Comparison of ENCODE assay signal across 7 mouse cellular contexts in genomic region chr4:129928124-129928751, GRCm38 (mm10). TPM values are rescaled to one million over a fixed set of nuclear protein-coding genes. Genes with fewer than 3 reads are reported as not detected.
A peak's percentile ranks its signal among the peaks of the same experiment; 100 is the strongest.
DNase-seq lines count a peak whose midpoint lies in the region; ATAC-seq lines count a peak whose summit lies in the region.

No protein-coding gene starts in this region.

- peak overlapping the region; percentile 11; the same call in 1 of the 2 replicates for H3K4me3 ChIP-seq in intestine, embryonic 15.5 days (replicated peaks)
- H3K4me3 ChIP-seq in midbrain, embryonic 12.5 days, result 0 out of 2 replicates have a peak overlapping the region, but pooled peaks have one; percentile 12

- no peaks in the 10 kb centered on the region for H3K27me3 ChIP-seq in intestine, embryonic 15.5 days (replicated peaks)
- H3K27me3 ChIP-seq in midbrain, embryonic 12.5 days, result peaks cover 10% of the 10 kb centered on the region

- H3K4me1 ChIP-seq in intestine, embryonic 15.5 days (replicated peaks), result no peaks in the 10 kb centered on the region
- peaks cover 6% of the 10 kb centered on the region; the same call in 1 of the 2 replicates for H3K4me1 ChIP-seq in midbrain, embryonic 12.5 days

- no peak overlapping the region for H3K27ac ChIP-seq in intestine, embryonic 15.5 days
- no peak overlapping the region for H3K27ac ChIP-seq in midbrain, embryonic 12.5 days (replicated peaks)

- H3K9me3 ChIP-seq in intestine, embryonic 15.5 days, result no peaks in the 10 kb centered on the region
- no peaks in the 10 kb centered on the region for H3K9me3 ChIP-seq in midbrain, embryonic 12.5 days

- intact Hi-C loops in gastrocnemius, postnatal 36 days (cut with DNase I), result loop anchor here (1.0 to 5.0 kb wide), 3 partner anchors 76 to 225 kb away; no protein-coding TSS in a partner anchor
- intact Hi-C loops in left cerebral cortex, postnatal 4 days (cut with DNase I), result no loop called here

- peak overlapping the region; percentile 51 for H3K4me2 ChIP-seq in intestine, embryonic 15.5 days (replicated peaks)
- H3K4me2 ChIP-seq in midbrain, embryonic 12.5 days (replicated peaks), result peak overlapping the region; percentile 48

- no peak overlapping the region for H3K9ac ChIP-seq in intestine, embryonic 15.5 days
- H3K9ac ChIP-seq in midbrain, embryonic 12.5 days (replicated peaks), result no peak overlapping the region; the same call in 1 of the 2 replicates

- peak; percentile 92 to 95 for DNase-seq in adrenal gland, adult 18-20 months (ENCODE audit: low spot score in 2 of 2)
- peak; percentile 86 for DNase-seq in embryo, embryonic 10.5 days (ENCODE audit: low spot score)
- peak; percentile 79 for DNase-seq in gastrocnemius, postnatal 36 days
- peak; percentile 77 for DNase-seq in left cerebral cortex, postnatal 4 days
- DNase-seq in spleen, adult 12 weeks (ENCODE audit: low spot score), result peak; percentile 62

- no peaks in the 10 kb centered on the region for H3K36me3 ChIP-seq in intestine, embryonic 15.5 days
- H3K36me3 ChIP-seq in midbrain, embryonic 12.5 days, result no peaks in the 10 kb centered on the region

- ATAC-seq in intestine, embryonic 15.5 days, result peak; percentile 51
- ATAC-seq in midbrain, embryonic 12.5 days (ENCODE audit: low FRiP score, low read depth), result no peak

- WGBS in intestine, embryonic 15.5 days, result 7% methylated on average over 19 of the region's 19 CpGs
- 7% methylated on average over 19 of the region's 19 CpGs for WGBS in midbrain, embryonic 12.5 days

RNA-seq across cellular contexts. Expression of gene Spocd1, which starts 0.8 kb away (rescaled TPM):
- total RNA-seq in adrenal gland, adult 18-20 months (2021), result under 1 TPM; 0.51 to 0.53 TPM
- not detected for total RNA-seq in gastrocnemius, postnatal 36 days (2021)
- 0.09 TPM in 1 of 2 replicates, not detected in the other for polyA plus RNA-seq in intestine, embryonic 15.5 days (2015; fragmentation: Nextera tagmentation; extraction: Ambion mirVana)
- total RNA-seq in left cerebral cortex, postnatal 4 days (2021), result under 1 TPM in 1 of 2 experiments, not detected in 1; 0.24 TPM
- polyA plus RNA-seq in midbrain, embryonic 12.5 days (2016; fragmentation: Nextera tagmentation; extraction: Ambion mirVana), result not detected in 2 replicates

RNA-seq across cellular contexts. Expression of gene Adgrb2, which starts 56.4 kb away (rescaled TPM):
- total RNA-seq in adrenal gland, adult 18-20 months (2021), result 10 to 100 TPM; 20.4 to 23.9 TPM
- total RNA-seq in gastrocnemius, postnatal 36 days (2021), result 1 to 10 TPM in 1 of 2 experiments, under 1 TPM in 1; 0.54 to 1.2 TPM
- 2.2 and 2.6 TPM in 2 replicates for polyA plus RNA-seq in intestine, embryonic 15.5 days (2015; fragmentation: Nextera tagmentation; extraction: Ambion mirVana)
- 100 to 1,000 TPM; 235 to 263 TPM for total RNA-seq in left cerebral cortex, postnatal 4 days (2021)
- polyA plus RNA-seq in midbrain, embryonic 12.5 days (2016; fragmentation: Nextera tagmentation; extraction: Ambion mirVana), result 7.4 and 9.8 TPM in 2 replicates

Comparison
In these comparisons a context has a peak if more than half of its experiments do, and no peak if none do; other contexts are left out.
1. RNA of gene Adgrb2, which starts 56.4 kb away (total RNA-seq): 235 to 263 TPM in left cerebral cortex, postnatal 4 days and 20.4 to 23.9 TPM in adrenal gland, adult 18-20 months; 0.54 to 1.2 TPM in gastrocnemius, postnatal 36 days; every median in the first group is over 4 times any median in the second.
2. Peak in every context shown above with its lines, with median percentiles within 50 percentile points of each other: DNase-seq.